Mouse (Mus musculus): ENCODE measurements around the gene Cobl.

GRCm38 (mm10) chr11:12331997-12332396 is 132.8 kb downstream of the Cobl start:
- no peak for TF ChIP-seq MAFK (IDR thresholded peaks at IDR 0.05; ENCODE audit: insufficient read depth, low read depth, low read length)
- no peak for TF ChIP-seq ZNF384 (IDR thresholded peaks at IDR 0.05; ENCODE audit: low read depth, low read length)
- TF ChIP-seq HCFC1 (IDR thresholded peaks at IDR 0.05; ENCODE audit: borderline replicate concordance, insufficient read depth, low read length), result no peak
- TF ChIP-seq CHD2 (IDR thresholded peaks at IDR 0.05; ENCODE audit: low read depth, low read length), result no peak
- no peak for TF ChIP-seq ZC3H11A (IDR thresholded peaks at IDR 0.05; ENCODE audit: borderline replicate concordance, low read depth, low read length)
